Mouse (Mus musculus): ENCODE measurements at regions not wholly inside any gene's neighbourhood (a gene's known extent, or its start where the extent isn't known, plus 50 kb on each side); places are given as distances from the start of the nearest gene placed in this dataset.
"Not testable (repeated sequence)": the region's sequence is repeated elsewhere in the genome, so short reads cannot be mapped to it uniquely, and the experiment has no call there.

DNA sequence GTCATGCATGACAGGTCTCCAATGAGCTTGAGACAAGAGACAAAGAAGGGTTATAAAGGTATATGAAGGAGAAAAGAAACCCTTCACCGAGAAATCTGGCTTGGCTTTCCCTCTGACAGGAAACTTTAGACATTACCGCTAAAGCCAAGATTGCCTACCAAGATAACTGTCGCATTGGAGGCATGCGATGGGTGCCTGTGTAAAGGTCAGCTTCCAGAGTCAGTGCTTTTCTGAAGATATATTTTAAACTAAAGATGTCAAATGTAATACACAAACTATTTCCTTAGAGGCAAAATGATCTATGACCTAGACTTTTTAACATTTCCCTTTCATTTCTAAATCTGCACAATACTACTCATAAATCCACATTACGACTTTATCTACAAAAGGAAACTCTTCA is 135.6 kb downstream of the Akr1d1 start:
- Histone ChIP-seq H3K4me1 (no peaks in the 10 kb centered on the region), H3K9me3 (replicated peaks) (no peaks in the 10 kb centered on the region), H3K4me3 (no peak overlapping the region), H3K9ac (no peak overlapping the region), H3K36me3 (no peaks in the 10 kb centered on the region), H3K27ac (no peak overlapping the region), H3K27me3 (no peaks in the 10 kb centered on the region), H3K4me2 (replicated peaks) (no peak overlapping the region)
- no peak for ATAC-seq (ENCODE audit: low FRiP score)
- WGBS: 68% methylated on average over 5 of the region's 5 CpGs

DNA sequence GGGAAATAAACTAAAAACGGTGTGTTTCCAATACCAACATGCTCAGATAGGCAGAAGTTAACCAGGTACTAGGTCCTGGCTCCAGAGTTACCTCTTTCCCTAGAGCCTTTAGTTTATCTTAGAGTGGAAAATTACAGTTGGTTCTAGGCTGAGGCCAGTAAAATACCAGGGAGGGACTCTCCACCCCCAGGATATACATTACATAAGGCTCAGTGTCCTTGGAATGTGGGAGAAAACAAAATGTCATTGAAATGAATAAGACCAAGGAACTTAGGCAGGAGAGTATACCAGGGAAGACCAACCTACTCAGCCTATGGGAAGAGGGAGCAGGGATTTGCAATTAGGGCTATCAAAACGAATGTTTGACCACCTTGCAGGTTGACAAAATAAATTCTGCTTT is 139.4 kb downstream of the Akr1d1 start:
- Histone ChIP-seq H3K4me2 (replicated peaks) (no peak overlapping the region), H3K4me1 (no peaks in the 10 kb centered on the region), H3K27ac (no peak overlapping the region), H3K9me3 (replicated peaks) (no peaks in the 10 kb centered on the region), H3K4me3 (no peak overlapping the region), H3K9ac (no peak overlapping the region), H3K36me3 (no peaks in the 10 kb centered on the region), H3K27me3 (no peaks in the 10 kb centered on the region)
- WGBS: 70% methylated on average over 2 of the region's 2 CpGs
- ATAC-seq (ENCODE audit: low FRiP score): no peak

DNA sequence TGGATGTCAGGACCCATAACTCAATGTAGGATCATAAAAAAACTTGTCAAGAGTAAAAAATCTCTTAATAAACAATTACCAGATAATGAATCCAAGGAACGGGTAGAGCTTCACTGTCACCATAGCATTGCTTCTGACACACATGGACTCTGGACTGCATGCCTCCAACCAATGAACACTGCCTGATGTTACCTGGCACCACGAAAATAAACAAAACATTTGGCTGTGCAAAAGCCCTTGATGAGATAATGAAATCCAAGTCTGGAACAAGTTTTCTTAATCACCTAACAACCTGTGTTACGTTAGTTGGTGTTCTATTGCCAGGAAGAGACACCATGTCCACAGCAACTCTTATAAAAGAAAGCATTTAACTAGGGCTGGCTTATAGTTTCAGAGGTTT is 140.7 kb downstream of the Akr1d1 start:
- Histone ChIP-seq H3K27me3 (no peaks in the 10 kb centered on the region), H3K9me3 (replicated peaks) (no peaks in the 10 kb centered on the region), H3K9ac (no peak overlapping the region), H3K4me3 (no peak overlapping the region), H3K4me2 (replicated peaks) (no peak overlapping the region), H3K27ac (no peak overlapping the region), H3K36me3 (no peaks in the 10 kb centered on the region), H3K4me1 (no peaks in the 10 kb centered on the region)
- 90% methylated on average over 3 of the region's 3 CpGs for WGBS
- ATAC-seq (ENCODE audit: low FRiP score): no peak

DNA sequence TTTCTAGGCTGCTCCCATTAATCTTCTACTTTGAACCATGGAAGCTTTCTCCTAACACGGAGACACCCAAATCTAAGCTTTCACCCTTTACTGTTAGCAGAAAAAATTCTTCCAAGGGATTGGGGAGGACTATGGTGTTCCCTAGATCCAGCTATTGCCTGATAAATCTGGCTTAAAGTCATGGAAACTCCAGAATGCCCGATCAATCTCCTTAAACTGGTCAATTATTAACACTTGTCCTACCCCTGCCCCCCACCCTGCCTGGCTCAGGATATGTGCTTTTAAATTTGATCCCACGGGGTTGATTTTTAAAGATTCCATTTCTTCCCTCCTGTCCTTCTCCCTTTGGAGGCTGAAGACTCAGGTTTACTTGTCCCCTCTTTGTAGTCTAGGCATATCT is 149.9 kb downstream of the Akr1d1 start:
- H3K36me3 ChIP-seq: no peaks in the 10 kb centered on the region
- 66% methylated on average over 3 of the region's 3 CpGs for WGBS
- no peak overlapping the region for H3K27ac ChIP-seq
- no peak overlapping the region for H3K9ac ChIP-seq
- no peak overlapping the region for H3K4me2 ChIP-seq (replicated peaks)
- H3K27me3 ChIP-seq: no peaks in the 10 kb centered on the region
- H3K9me3 ChIP-seq (replicated peaks): peaks cover 6% of the 10 kb centered on the region; the same call in 1 of the 2 replicates
- no peaks in the 10 kb centered on the region for H3K4me1 ChIP-seq
- no peak overlapping the region for H3K4me3 ChIP-seq
- ATAC-seq (ENCODE audit: low FRiP score): no peak

DNA sequence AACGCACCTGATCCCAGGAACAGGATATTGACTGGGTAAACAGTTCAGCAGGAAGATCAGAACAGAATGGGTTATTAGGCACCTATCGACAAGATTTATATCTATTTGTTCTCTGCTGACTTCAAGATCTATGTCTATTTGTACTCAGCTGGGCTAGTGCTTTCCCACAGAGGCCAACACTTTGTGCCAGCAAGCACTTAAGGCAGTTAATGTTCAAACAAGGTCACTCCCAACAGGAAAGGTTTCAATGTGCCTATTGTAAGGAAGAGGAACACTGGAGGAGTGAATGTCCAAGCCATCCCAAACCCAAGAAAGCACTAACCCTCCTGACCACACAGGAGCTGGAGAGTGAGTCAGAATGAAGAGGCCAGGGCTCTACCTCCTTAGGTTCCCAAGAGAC is 151.4 kb downstream of the Akr1d1 start:
- WGBS: 86% methylated on average over 2 of the region's 2 CpGs
- not testable (repeated sequence) for H3K9me3 ChIP-seq (replicated peaks); H3K27me3 ChIP-seq; H3K4me2 ChIP-seq (replicated peaks); H3K36me3 ChIP-seq; H3K9ac ChIP-seq; H3K4me1 ChIP-seq; H3K27ac ChIP-seq; ATAC-seq (ENCODE audit: low FRiP score); H3K4me3 ChIP-seq

DNA sequence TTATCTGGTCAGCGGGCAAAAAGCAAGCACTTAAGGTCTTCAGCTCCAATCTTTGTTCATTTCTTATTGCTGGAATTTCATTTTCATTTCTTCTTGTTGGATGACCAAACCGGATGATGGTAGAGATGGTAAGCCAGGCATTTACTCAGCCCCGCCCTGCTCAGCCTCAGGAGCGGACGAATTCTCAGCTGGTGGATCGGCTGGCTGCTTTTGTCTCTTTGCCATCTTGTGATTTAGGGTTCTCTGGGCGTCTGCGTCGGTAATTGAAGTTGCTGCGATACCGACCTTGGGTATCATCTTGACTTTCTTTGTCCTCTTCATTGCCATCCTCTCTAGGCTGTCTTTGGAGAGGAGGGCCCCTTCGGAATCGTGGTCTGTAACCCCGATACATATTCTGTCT is 156.1 kb downstream of the Akr1d1 start:
- Histone ChIP-seq H3K4me1 (no peaks in the 10 kb centered on the region), H3K4me3 (no peak overlapping the region), H3K9me3 (replicated peaks) (peaks cover 9% of the 10 kb centered on the region; the same call in 1 of the 2 replicates), H3K9ac (no peak overlapping the region), H3K4me2 (replicated peaks) (no peak overlapping the region), H3K27ac (no peak overlapping the region), H3K36me3 (no peaks in the 10 kb centered on the region), H3K27me3 (no peaks in the 10 kb centered on the region)
- 95% methylated on average over 14 of the region's 14 CpGs for WGBS
- ATAC-seq (ENCODE audit: low FRiP score): no peak

DNA sequence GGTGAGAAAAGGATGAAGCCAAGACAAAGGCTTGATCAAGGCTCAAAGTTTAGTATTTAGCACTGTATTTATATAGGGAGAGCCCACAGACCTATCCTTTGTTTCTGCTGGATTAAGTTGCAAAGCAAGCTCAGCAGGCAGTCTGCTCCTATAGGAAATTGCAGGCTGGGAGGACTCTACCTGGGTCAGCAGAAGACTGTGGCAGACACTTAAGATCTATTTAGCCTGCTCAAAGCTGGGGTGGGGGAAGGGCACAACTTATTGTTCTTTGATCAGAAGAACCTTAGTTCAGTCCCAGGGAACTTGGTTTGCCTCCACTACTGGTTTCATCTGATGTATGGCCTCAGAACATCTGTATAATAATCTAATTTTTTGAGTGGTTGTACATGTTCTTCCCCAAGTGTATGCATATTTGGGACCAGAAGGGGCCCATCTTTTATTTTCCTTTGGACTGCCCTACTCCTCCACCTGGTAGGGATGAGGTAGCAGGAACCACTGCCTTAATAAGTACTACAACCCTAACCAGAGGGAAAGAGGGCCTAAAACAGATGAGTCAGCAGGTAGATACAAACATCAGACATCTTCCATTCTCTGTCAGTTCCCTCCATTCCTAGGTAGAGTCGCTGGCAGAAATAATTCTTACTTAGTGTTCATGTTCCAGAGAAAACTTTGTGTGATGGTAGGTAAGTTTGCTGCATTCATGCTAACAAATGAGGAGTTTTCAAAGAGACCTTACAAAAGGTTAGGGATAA is 159.1 kb downstream of the Akr1d1 start:
- no peak for ATAC-seq (ENCODE audit: low FRiP score)
- no peaks in the 10 kb centered on the region for H3K27me3 ChIP-seq
- no peak overlapping the region for H3K27ac ChIP-seq
- no peaks in the 10 kb centered on the region for H3K4me1 ChIP-seq
- no peak overlapping the region for H3K9ac ChIP-seq
- no peaks in the 10 kb centered on the region for H3K36me3 ChIP-seq
- 31% methylated on average over 1 of the region's 1 CpGs for WGBS
- H3K4me3 ChIP-seq: no peak overlapping the region
- H3K4me2 ChIP-seq (replicated peaks): no peak overlapping the region
- 0 out of 2 replicates have a peak, but pooled peaks cover 4% of the 10 kb centered on the region for H3K9me3 ChIP-seq (replicated peaks)

DNA sequence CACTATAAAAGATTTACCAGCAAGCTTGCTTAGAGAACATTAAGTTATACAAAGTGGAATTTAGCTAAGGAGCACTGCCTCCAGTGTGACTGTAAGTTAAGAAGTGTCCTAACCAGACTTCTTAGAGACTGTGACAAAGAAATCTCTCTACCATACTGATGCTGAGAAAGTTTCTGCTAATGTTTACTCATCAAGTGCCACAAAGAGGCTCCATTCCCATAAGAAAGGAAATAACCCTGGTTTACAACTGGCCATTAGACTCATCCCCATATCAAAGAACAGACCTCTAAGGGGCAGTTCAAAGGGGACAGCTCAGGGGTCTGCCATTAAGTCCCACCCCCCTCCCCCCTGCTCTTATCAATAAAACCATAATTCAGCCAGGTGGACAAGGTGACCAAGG is 159.7 kb downstream of the Akr1d1 start:
- Histone ChIP-seq H3K4me1 (no peaks in the 10 kb centered on the region), H3K9ac (no peak overlapping the region), H3K36me3 (no peaks in the 10 kb centered on the region), H3K9me3 (replicated peaks) (0 out of 2 replicates have a peak, but pooled peaks cover 4% of the 10 kb centered on the region), H3K4me2 (replicated peaks) (no peak overlapping the region), H3K27ac (no peak overlapping the region), H3K4me3 (no peak overlapping the region), H3K27me3 (no peaks in the 10 kb centered on the region)
- no peak for ATAC-seq (ENCODE audit: low FRiP score)

DNA sequence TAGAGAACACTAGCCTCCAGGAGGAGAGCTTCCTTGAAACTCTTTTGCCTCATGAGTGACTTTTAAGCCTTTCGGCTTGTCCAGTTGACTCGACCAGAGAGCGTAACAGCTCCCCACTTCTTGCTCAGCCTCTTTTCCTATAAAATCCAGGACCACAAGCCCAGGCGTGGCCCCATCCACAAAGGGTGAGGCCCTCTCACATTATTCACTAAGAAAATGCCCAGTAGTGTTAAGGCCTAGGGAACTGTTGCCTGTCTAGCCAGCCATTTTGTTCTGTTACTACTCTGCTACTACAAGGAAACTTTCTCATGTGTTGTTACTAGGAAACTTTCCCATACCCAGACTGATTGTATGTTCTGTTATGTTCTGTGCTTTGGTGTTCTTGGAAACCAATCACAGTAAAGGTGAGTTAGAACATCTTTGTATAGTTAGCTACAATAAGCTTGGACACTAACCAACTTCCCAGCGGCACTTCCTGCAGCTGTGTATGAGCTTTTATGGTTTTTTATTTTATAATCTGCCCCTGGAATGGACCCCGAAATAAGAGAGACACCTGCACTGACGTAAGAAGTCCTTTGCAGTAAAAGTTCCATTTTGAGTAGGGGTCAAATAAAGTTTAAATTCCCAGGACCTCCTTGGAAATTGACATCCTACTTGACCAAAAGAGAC is 162.1 kb downstream of the Akr1d1 start:
- Histone ChIP-seq H3K4me1 (no peaks in the 10 kb centered on the region), H3K27ac (no peak overlapping the region), H3K4me3 (no peak overlapping the region), H3K9me3 (replicated peaks) (0 out of 2 replicates have a peak, but pooled peaks cover under 1% of the 10 kb centered on the region), H3K9ac (no peak overlapping the region), H3K36me3 (no peaks in the 10 kb centered on the region), H3K4me2 (replicated peaks) (no peak overlapping the region), H3K27me3 (no peaks in the 10 kb centered on the region)
- WGBS: 90% methylated on average over 7 of the region's 7 CpGs
- no peak for ATAC-seq (ENCODE audit: low FRiP score)

DNA sequence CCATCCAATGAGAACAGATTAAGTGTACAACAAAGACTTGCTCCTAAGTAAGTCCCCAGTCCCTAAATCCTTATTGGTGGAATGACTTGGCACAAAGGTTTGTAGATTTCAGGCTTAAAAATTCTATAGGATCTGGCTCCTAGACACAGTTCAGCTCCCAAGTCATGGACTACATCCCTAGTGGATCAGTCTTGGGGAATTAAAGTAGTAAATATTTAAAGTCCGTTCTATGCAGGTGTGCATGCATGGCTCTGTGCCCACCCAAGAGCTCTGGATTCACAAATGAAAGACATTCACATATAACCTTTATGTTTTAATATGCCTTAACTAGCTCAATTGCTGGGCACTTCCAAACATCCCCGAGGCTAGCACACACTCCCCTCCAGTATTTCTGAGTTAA is 162.8 kb downstream of the Akr1d1 start:
- H3K27me3 ChIP-seq: no peaks in the 10 kb centered on the region
- 94% methylated on average over 2 of the region's 2 CpGs for WGBS
- H3K4me3 ChIP-seq: no peak overlapping the region
- ATAC-seq (ENCODE audit: low FRiP score): no peak
- no peaks in the 10 kb centered on the region for H3K9me3 ChIP-seq (replicated peaks)
- no peaks in the 10 kb centered on the region for H3K36me3 ChIP-seq
- no peaks in the 10 kb centered on the region for H3K4me1 ChIP-seq
- no peak overlapping the region for H3K4me2 ChIP-seq (replicated peaks)
- H3K27ac ChIP-seq: no peak overlapping the region
- H3K9ac ChIP-seq: no peak overlapping the region

DNA sequence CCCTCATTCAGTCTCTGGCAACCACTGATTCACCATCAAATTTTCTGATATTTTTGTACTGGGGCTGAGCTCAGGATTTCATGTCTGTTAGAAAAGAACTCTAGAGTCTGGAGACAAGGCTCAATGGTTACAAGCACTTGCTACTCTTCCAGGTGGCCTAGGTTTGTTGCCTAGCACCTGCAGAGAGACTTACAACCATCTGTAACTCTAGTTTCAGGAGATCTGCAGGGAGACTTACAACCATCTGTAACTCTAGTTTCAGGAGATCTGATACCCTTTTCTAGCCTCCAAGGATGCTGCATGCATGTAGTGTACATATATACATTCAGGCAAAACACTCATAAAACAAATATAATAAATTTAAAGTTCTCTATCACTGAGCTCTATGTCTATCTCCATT is 166.1 kb downstream of the Akr1d1 start:
- Histone ChIP-seq H3K4me3 (no peak overlapping the region), H3K9me3 (replicated peaks) (no peaks in the 10 kb centered on the region), H3K27ac (no peak overlapping the region), H3K4me2 (replicated peaks) (no peak overlapping the region), H3K36me3 (no peaks in the 10 kb centered on the region), H3K9ac (no peak overlapping the region), H3K27me3 (no peaks in the 10 kb centered on the region), H3K4me1 (no peaks in the 10 kb centered on the region)
- no peak for ATAC-seq (ENCODE audit: low FRiP score)

DNA sequence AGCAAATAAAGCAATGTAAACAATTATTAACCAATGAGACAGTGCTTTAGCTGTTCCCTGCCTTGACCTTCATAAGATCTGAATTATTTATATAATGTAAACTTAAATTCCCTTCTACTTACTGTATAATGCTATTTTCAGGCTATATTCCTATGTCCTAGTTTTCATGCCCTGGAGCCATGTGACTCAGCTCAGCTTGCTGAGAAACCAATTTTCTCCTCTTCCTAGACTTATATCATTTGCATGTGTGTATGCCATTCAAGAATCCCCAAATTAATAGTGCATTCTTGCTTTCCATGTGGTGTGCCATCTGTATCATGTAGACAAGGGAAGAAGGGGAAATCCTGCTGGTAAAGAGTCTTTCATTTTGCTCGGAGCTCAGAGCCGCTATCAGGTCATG is 166.7 kb upstream of the Trim24 start:
- Histone ChIP-seq H3K27me3 (no peaks in the 10 kb centered on the region), H3K4me1 (no peaks in the 10 kb centered on the region), H3K4me3 (no peak overlapping the region), H3K9me3 (replicated peaks) (no peaks in the 10 kb centered on the region), H3K4me2 (replicated peaks) (no peak overlapping the region), H3K36me3 (no peaks in the 10 kb centered on the region), H3K27ac (no peak overlapping the region), H3K9ac (no peak overlapping the region)
- no peak for ATAC-seq (ENCODE audit: low FRiP score)
- 94% methylated on average over 2 of the region's 2 CpGs for WGBS

DNA sequence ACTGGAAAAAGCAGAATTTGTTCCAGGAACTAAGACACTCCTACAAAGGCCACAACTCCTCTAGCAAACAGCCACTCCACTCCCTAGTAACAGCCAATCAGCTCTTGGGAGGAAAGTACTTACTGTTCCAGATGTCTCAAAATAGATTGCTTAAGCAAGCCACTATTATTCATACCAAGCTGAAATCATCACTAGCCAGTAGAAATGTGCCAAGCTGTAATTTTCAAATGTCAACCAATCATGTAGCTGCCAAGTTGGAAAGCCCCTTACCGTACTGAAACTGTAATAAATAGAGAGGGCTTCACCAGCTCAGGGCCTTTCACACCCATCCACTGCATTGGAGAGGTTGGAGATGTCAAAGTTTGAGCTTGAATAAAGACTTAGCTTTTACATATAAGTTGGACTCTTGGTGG is 164.9 kb upstream of the Trim24 start:
- H3K9me3 ChIP-seq (replicated peaks): no peaks in the 10 kb centered on the region
- H3K36me3 ChIP-seq: no peaks in the 10 kb centered on the region
- 82% methylated on average over 1 of the region's 1 CpGs for WGBS
- no peaks in the 10 kb centered on the region for H3K27me3 ChIP-seq
- no peak overlapping the region for H3K4me2 ChIP-seq (replicated peaks)
- no peak overlapping the region for H3K4me3 ChIP-seq
- H3K9ac ChIP-seq: no peak overlapping the region
- ATAC-seq (ENCODE audit: low FRiP score): no peak
- no peak overlapping the region for H3K27ac ChIP-seq
- no peaks in the 10 kb centered on the region for H3K4me1 ChIP-seq

Data from hindbrain, embryonic 12.5 days (tissue).